Mouse (Mus musculus) kidney, postnatal 0 days (tissue): ENCODE results near the gene Srek1ip1. TPM values are rescaled to one million over a fixed set of nuclear protein-coding genes. Genes with fewer than 3 reads are reported as not detected.

Experiments
- ATAC-seq: fragments of 200-750 bp; cut with Nextera tagmentation; replicated peaks from 2 replicates; pipeline ENCODE4 v1.8.0; 2017; ENCODE audit warnings: low read depth, moderate number of reproducible peaks, moderate TSS enrichment, moderate library complexity; ENCODE audit not compliant: low FRiP score
- DNase-seq: peaks from one replicate; pipeline ENCODE4 v3.0.0-alpha.2; 2016; ENCODE audit warnings: low spot score
- H3K27ac ChIP-seq: fragments of 300-500 bp; sonication (generic); 2 replicates; pipeline ENCODE4 v1.5.1; 2014; ENCODE audit warnings: mild to moderate bottlenecking
- H3K27me3 ChIP-seq: fragments of 300-500 bp; sonication (generic); 2 replicates; pipeline ENCODE4 v1.6.1; 2014; ENCODE audit warnings: low read length, mixed read lengths; ENCODE audit not compliant: insufficient read depth
- H3K36me3 ChIP-seq: fragments of 300-500 bp; sonication (generic); 2 replicates; pipeline ENCODE4 v1.6.1; 2014; ENCODE audit warnings: low read length, mixed read lengths; ENCODE audit not compliant: insufficient read depth
- H3K4me1 ChIP-seq: fragments of 300-500 bp; sonication (generic); replicated peaks from 2 replicates; pipeline ENCODE4 v1.6.1; 2014; ENCODE audit warnings: antibody characterized with exemption, low read length, mixed read lengths; ENCODE audit not compliant: insufficient read depth
- H3K4me2 ChIP-seq: fragments of 300-500 bp; sonication (generic); 2 replicates; pipeline ENCODE4 v1.6.1; 2014; ENCODE audit warnings: mild to moderate bottlenecking, low read length, moderate library complexity, mixed read lengths
- H3K4me3 ChIP-seq: fragments of 300-500 bp; sonication (generic); replicated peaks from 2 replicates; pipeline ENCODE4 v1.5.1; 2014; ENCODE audit warnings: low read depth, low read length
- H3K9ac ChIP-seq: fragments of 300-500 bp; sonication (generic); 2 replicates; pipeline ENCODE4 v1.6.1; 2014; ENCODE audit warnings: low read depth, low read length
- H3K9me3 ChIP-seq: fragments of 300-500 bp; sonication (generic); replicated peaks from 2 replicates; pipeline ENCODE4 v1.6.1; 2016; ENCODE audit warnings: low read length, inconsistent platforms, mixed read lengths
- CTCF ChIP-seq: IDR thresholded peaks from 2 replicates; pipeline ENCODE4 v1.5.1; 2016; ENCODE audit warnings: antibody characterized with exemption, low read depth, mild to moderate bottlenecking, moderate library complexity
- WGBS: fragments of 180-500 bp; shearing (Covaris S2); extraction: QIAGEN DNeasy Blood & Tissue Kit; methylation state at CpG from one replicate; pipeline ENCODE4 v1.1.7; 2014; 5-methylcytosine and 5-hydroxymethylcytosine counted together
- polyA plus RNA-seq: library from polyadenylated mRNA; unstranded; fragments of >200 nt; fragmentation: Nextera tagmentation; extraction: Ambion mirVana; gene quantifications from 2 replicates; pipeline ENCODE4 v1.2.1, GENCODE M21; 2015

Srek1ip1 gene
- polyA plus RNA-seq, 1 experiment from 2014 or later = 33.4 TPM

- Histone ChIP-seq H3K27me3 (no peaks in the 10 kb centered on the region), H3K27ac (no peak overlapping the region), H3K9me3 (no peaks in the 10 kb centered on the region), H3K4me2 (no peak overlapping the region), H3K9ac (no peak overlapping the region), H3K4me3 (no peak overlapping the region), H3K4me1 (no peaks in the 10 kb centered on the region), H3K36me3 (no peaks in the 10 kb centered on the region)
- DNase-seq (no peak), ATAC-seq (no peak)
- TF ChIP-seq CTCF = no peak
- 90% methylated on average over 5 of the region's 5 CpGs for WGBS
Measured at GRCm38 (mm10) chr13:104866726-104867125, 74.4 kb downstream of the Srek1ip1 start.

GRCm38 (mm10) chr13:104869907-104870306, 77.6 kb downstream of the Srek1ip1 start:
- Histone ChIP-seq H3K27me3 (no peaks in the 10 kb centered on the region), H3K36me3 (no peaks in the 10 kb centered on the region), H3K9me3 (no peaks in the 10 kb centered on the region), H3K4me1 (no peaks in the 10 kb centered on the region), H3K4me3 (no peak overlapping the region), H3K9ac (no peak overlapping the region), H3K27ac (no peak overlapping the region), H3K4me2 (no peak overlapping the region)
- DNase-seq = no peak
- ATAC-seq = no peak
- no peak for TF ChIP-seq CTCF
- 88% methylated on average over 2 of the region's 2 CpGs for WGBS

- no peak for ATAC-seq
Measured at GRCm38 (mm10) chr13:104878508-104878907, 86.2 kb downstream of the Srek1ip1 start.

GRCm38 (mm10) chr13:104883566-104884249, 91.4 kb downstream of the Srek1ip1 start:
- 23% methylated on average over 13 of the region's 16 CpGs for WGBS
- no peaks in the 10 kb centered on the region for H3K4me1 ChIP-seq

More at GRCm38 (mm10) chr13:104878508-104878907, 86.2 kb downstream of the Srek1ip1 start:
- no peaks in the 10 kb centered on the region for H3K9me3 ChIP-seq
- H3K9ac ChIP-seq = no peak overlapping the region
- H3K4me1 ChIP-seq = no peaks in the 10 kb centered on the region
- 78% methylated on average over 4 of the region's 4 CpGs for WGBS
- H3K27ac ChIP-seq = no peak overlapping the region
- H3K27me3 ChIP-seq = no peaks in the 10 kb centered on the region
- H3K4me2 ChIP-seq = no peak overlapping the region
- no peak overlapping the region for H3K4me3 ChIP-seq
- TF ChIP-seq CTCF = no peak
- no peaks in the 10 kb centered on the region for H3K36me3 ChIP-seq
- DNase-seq = no peak

GRCm38 (mm10) chr13:104886308-104887032, 94.2 kb downstream of the Srek1ip1 start:
- no peak for TF ChIP-seq CTCF
- ATAC-seq = no peak
- no peaks in the 10 kb centered on the region for H3K9me3 ChIP-seq
- no peak overlapping the region for H3K9ac ChIP-seq
- no peak overlapping the region for H3K27ac ChIP-seq
- H3K27me3 ChIP-seq = no peaks in the 10 kb centered on the region
- H3K36me3 ChIP-seq = no peaks in the 10 kb centered on the region
- H3K4me3 ChIP-seq = no peak overlapping the region
- 72% methylated on average over 8 of the region's 8 CpGs for WGBS
- no peaks in the 10 kb centered on the region for H3K4me1 ChIP-seq
- DNase-seq = no peak
- H3K4me2 ChIP-seq = no peak overlapping the region

More at GRCm38 (mm10) chr13:104883566-104884249, 91.4 kb downstream of the Srek1ip1 start:
- DNase-seq (no peak), ATAC-seq (no peak)
- no peak overlapping the region for H3K27ac ChIP-seq
- H3K27me3 ChIP-seq = no peaks in the 10 kb centered on the region
- H3K4me2 ChIP-seq = no peak overlapping the region
- no peak overlapping the region for H3K4me3 ChIP-seq
- H3K9ac ChIP-seq = no peak overlapping the region
- TF ChIP-seq CTCF = no peak
- no peaks in the 10 kb centered on the region for H3K36me3 ChIP-seq
- no peaks in the 10 kb centered on the region for H3K9me3 ChIP-seq

Other genes starting within 250 kb of the Srek1ip1 start
- gene Cwc27, start 24.7 kb downstream of the Srek1ip1 start, polyA plus RNA-seq = 25.4 and 27.6 TPM in 2 replicates
- gene Shisal2b, start 71.4 kb downstream of the Srek1ip1 start, polyA plus RNA-seq = 0.57 and 0.71 TPM in 2 replicates